Mouse (Mus musculus) heart, adult 2 months (tissue): ENCODE measurements around the gene Tll2.

Experiments used
- CTCF ChIP-seq: fragments of 200-600 bp; IDR thresholded peaks from 2 replicates; pipeline ENCODE4 v1.8.1; 2022; ENCODE audit warnings: antibody characterized with exemption, mild to moderate bottlenecking, moderate library complexity
- POLR2A ChIP-seq: fragments of 200-500 bp; IDR thresholded peaks from 2 replicates; pipeline ENCODE4 v1.6.1; 2011; ENCODE audit warnings: mild to moderate bottlenecking, low read depth, low read length, control low read depth; ENCODE audit not compliant: insufficient read depth

GRCm38 (mm10) chr19:41197606-41198005, 9.0 kb downstream of the Tll2 start:
- TF ChIP-seq CTCF, result no peak
- TF ChIP-seq POLR2A, result no peak
